Mouse (Mus musculus): Measurements from ENCODE around the gene Tut1.
"Not testable (repeated sequence)": the region's sequence is repeated elsewhere in the genome, so short reads cannot be mapped to it uniquely, and the experiment has no call there.

Gene Tut1

GRCm38 (mm10) chr19:8999223-8999622, 45.6 kb downstream of the Tut1 start:
- in situ Hi-C loops (cut with MseI, MboI) = no loop called here

- in situ Hi-C loops (cut with MseI, MboI) = not testable (repeated sequence)
Observed at GRCm38 (mm10) chr19:9006915-9007314, 53.3 kb downstream of the Tut1 start.
